Mouse (Mus musculus) gonadal fat pad, adult 2 months (tissue): ENCODE measurements at regions not wholly inside any gene's neighbourhood (a gene's known extent, or its start where the extent isn't known, plus 50 kb on each side); places are given as distances from the start of the nearest gene placed in this dataset.

Experiments used
- DNase-seq: peaks from one replicate; pipeline ENCODE4 v3.0.0-alpha.2; 2012; ENCODE audit warnings: low read depth

GRCm38 (mm10) chr3:138662625-138663024 lies 79.4 kb upstream of the Tspan5 start:
- no peak for DNase-seq

GRCm38 (mm10) chr3:138668394-138669092 lies 73.5 kb upstream of the Tspan5 start:
- DNase-seq = no peak

GRCm38 (mm10) chr3:138675881-138676280 lies 66.1 kb upstream of the Tspan5 start:
- DNase-seq = no peak

- DNase-seq = no peak
These were observed 63.6 kb upstream of the Tspan5 start for GRCm38 (mm10) chr3:138678351-138678750.

GRCm38 (mm10) chr3:138686636-138687230 lies 55.3 kb upstream of the Tspan5 start:
- no peak for DNase-seq

- no peak for DNase-seq
These were observed 53.4 kb upstream of the Tspan5 start for GRCm38 (mm10) chr3:138688606-138689005.
